Mouse (Mus musculus) common myeloid progenitor, adult 5-6 weeks (primary cell): ENCODE data around the gene Ccdc194. TPM values are rescaled to one million over a fixed set of nuclear protein-coding genes. Genes with fewer than 3 reads are reported as not detected.
A peak's percentile ranks its signal among the peaks of the same experiment; 100 is the strongest.

Experiments used
- ATAC-seq: replicated peaks from 2 replicates; pipeline ENCODE4 v1.8.0; 2016; ENCODE audit warnings: low read depth, mild to moderate bottlenecking, moderate TSS enrichment, inconsistent platforms; ENCODE audit not compliant: poor library complexity, severe bottlenecking
- total RNA-seq: library from RNA; stranded (forward); fragments of 200-1000, 187-1606 nt; gene quantifications from 2 replicates; pipeline ENCODE4 v1.2.3, GENCODE M21; 2017

The Ccdc194 gene
- total RNA-seq, 1 experiment from 2014 or later = not detected

- ATAC-seq = peak; percentile 70
These were observed 6.3 kb downstream of the Ccdc194 start for GRCm38 (mm10) chr8:71519037-71519825.

DNA sequence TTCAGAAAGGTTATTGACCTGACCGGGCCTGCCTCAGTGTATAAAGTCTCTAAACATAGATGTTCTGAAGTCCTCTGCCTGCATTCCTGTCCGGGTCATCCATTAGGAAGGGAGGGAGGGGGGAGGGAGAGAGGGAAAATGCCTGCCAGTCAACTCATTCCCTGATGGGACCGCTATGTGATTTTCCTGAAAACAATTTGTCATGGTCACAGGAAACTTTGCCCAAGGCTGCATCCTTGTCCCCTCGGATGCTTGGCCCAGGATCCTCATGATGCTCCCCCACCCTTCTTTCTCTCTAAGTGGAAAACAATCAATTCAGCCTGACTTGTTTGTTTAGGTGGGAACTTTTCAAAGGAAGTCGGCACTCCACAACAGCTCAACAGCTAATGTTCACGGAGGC lies 8.7 kb downstream of the Ccdc194 start:
- ATAC-seq = no peak

DNA sequence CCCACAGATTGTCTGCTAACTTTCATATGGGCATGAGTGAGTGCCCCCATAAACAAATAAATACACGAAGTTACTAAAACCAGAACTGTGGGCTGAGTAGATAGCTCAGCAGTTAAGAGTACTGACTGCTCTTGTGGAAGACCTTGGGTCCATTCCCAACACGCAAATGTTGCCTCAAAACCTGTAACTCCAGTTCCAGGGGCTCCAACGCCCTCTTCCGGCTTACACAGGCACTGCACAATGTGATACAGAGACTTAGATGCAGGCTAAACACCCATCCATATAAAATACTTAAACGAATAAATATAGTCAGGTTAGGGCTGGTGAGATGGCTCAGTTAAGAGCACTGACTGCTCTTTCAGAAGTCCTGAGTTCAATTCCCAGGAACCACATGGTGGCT lies 10.5 kb downstream of the Ccdc194 start:
- ATAC-seq = no peak

GRCm38 (mm10) chr8:71513018-71513754 lies 12.3 kb downstream of the Ccdc194 start:
- ATAC-seq = no peak

- peak; percentile 85 for ATAC-seq
These were observed 13.9 kb downstream of the Ccdc194 start, which contains the start of gene Plvap for GRCm38 (mm10) chr8:71511644-71512043. Gene Plvap (minus strand): TSS chr8:71511752.

DNA sequence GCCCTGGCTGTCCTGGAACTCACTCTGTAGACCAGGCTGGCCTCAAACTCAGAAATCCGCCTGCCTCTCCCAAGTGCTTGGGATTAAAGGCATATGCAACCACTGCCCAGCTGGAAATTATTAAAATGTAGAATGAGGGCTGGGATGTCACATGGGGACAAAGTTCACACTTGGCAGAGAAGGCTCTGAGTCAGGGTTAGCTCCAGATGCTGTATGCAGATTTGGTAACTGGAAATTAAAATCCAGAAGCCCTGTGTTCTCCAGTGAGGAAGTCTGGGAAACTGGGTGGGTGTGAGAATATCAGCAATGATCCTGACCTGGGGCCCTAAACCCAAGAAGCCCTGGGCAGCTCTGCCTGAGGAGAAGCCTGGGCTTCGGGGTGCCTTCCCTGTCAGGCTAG lies 16.2 kb downstream of the Ccdc194 start:
- ATAC-seq = no peak

DNA sequence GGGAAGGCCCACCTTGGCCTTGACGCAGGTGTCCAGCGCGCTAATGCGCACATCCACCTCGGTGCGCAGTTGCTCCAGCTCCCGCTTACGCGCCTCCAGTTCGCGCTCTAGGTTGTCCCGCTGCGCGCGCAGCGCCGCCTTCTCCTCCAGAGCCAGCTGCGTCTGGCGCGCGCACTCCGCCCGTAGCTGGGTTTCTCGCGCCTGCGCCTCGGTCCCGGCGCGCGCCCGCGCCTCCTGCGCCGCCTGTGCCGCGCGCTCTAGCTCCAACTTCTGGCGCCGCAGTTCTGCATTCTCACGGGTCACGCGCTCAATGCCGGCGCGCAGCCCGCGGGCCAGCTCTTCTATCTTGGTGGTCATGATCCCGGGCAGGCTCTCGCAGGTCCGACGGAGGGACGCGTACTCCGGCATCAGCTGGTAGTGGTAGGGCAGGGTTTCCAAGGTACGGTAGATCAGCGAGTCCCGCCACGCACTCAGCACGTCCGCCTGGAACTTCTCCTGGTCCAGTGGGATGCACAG lies 17.9 kb downstream of the Ccdc194 start:
- ATAC-seq = peak; percentile 51

DNA sequence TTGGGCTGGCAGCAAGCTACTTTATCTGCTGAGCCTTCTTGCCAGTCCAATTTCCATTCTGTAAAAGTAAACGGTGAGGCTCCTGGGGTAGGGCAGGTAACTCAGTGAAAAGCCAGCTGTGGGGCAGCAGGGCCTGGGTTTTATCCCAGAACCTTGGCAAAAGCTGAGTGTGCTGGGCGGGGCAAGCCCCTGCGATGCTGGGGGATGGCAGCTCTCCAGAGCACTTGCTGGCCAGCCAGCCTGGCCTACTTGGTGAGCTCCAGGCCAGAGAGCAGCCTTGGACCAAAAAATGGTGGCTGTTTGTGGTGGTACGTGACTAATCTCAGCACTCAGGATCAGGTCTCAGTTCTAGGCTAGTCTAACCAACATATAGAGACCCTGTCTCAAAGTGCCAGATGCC lies 19.5 kb downstream of the Ccdc194 start:
- no peak for ATAC-seq

GRCm38 (mm10) chr8:71505326-71505725 lies 20.2 kb downstream of the Ccdc194 start:
- ATAC-seq = no peak

DNA sequence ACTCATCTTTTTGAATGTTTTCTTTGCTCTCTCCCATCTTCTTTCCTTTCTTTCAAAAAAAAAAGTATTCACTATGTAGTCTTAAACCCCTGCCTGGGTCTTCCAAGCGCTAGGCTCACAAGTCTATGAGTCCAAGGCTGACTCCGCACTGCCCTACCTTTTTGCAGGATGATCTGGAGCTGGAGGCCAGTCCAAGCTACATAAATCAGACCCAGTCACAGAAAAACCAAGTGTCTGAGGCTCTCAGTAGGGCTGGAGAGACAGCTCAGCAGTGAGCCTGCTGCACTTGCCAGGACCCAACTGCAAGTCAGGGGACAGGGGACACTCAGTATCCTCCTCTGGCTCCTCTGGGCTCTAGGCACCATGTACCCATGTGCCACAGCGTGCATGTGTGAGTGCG lies 21.2 kb downstream of the Ccdc194 start:
- no peak for ATAC-seq

DNA sequence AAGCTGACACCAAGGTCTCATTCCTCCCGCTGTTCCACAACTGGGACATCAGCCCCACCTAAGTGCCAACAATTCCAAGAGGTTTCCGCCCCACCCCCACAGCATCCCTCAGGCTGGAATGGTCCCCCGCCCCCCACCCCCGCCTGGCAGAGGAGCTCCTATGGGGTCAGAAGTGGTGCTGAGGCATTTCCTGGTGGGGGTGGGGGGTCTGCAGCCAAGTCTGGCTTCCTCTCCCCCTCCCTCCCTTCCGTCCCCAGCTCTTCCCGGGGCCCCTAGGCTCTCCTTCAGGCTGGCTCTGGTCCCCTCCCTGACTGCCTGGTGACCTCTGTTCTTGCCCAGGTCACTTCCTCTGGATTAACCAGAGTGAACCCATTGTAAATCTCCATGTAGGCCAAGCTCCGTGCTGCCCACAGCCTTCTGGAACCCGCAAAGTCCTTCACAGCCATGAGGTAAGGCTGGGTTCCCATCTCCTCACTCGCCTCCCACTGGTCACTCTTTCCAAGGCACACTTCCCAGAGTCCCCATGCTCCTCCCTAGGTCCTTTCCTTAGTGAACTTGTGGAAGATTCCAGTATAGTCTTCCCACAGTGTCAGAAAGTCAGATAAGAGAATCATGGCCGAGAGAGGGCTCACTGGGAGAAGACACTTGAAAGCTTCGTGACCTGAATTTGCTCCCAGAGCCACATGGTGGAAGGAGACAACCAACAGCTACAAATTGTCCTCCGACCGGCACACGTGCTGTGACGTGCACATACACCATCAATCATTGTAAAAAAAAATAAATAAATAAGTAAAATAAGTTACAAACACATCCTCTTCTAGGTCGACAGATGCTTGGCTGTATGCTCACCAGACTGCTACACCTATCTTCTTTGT lies 26.5 kb downstream of the Ccdc194 start:
- no peak for ATAC-seq

DNA sequence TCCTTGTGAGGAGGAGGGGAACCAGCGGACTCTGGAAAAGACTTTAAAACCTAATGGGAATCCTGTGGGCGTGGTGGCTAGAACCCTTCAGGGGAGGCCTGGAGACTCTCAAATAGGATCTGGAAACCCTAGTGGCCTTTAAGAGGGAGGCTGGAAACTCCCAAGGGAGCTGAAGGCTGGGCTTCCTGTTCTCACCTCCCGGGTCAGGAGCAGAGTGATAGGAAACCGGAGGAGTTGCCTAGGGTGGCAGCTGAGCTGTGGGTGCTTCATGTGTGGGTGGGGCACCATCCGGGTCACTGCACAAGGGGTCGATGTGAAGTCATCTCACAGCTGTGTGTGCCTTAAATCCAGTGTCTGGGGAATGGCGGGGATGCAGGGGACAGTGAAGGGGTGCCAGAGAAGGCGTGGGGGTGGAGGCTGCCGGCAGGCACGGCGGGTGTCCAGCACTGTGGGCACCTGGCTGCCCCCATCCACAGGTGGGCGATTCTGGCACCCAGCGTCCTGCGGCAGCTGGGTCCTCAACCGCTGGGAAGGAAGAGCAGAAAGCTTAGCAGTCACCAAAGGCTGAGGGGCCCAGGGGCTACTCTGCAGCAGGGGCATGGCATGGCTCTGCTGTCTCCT lies 27.5 kb downstream of the Ccdc194 start:
- ATAC-seq = no peak

DNA sequence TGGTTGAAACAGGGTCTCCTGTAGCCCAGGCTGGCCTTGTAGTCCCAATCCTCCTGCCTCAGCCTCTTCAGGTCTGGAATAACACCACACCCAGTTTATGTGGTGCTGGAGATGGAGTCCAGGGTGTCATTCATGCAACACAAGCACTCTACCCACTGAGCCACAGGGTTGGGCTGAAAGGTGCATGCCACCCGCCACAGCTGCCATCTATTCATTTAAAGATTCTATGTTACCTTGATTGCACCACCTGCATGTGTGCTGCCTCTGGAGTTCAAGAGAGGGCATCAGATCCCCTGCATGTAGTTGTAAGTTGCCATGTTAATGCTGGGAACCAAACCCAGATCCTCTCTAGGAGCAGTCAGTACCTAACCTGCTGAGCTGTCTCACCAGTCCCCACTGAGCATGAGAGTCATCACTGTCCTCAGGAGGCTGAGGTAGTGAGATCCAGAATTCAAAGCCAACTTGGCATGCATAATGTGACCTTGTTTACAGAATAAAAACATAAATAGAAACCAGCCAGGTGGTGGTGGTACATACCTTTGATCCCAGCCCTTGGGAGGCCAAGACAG lies 28.4 kb downstream of the Ccdc194 start:
- no peak for ATAC-seq

GRCm38 (mm10) chr8:71496481-71496880 lies 29.0 kb downstream of the Ccdc194 start:
- no peak for ATAC-seq

GRCm38 (mm10) chr8:71495811-71496210 lies 29.7 kb downstream of the Ccdc194 start:
- no peak for ATAC-seq

DNA sequence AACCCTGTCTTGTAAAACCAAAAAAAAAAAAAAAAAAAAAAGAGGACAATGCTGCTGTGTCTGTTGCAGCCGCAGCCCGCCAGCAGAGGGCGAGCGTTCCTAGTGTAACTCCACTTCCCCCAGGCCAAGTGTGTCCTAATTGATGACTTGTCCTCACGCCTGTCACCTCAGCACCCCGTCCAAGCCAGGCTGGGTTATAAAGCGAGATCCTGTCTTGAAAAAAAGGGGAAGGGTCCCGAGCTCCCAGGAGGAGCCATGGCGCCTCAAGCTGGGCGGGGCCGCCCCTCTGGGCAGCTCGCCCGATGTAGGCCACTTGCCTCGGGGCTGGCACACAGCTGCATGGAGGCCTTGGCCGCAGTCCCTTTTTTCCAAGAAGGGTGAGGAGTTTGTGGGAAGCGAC lies 30.5 kb downstream of the Ccdc194 start:
- peak; percentile 98 for ATAC-seq

- ATAC-seq = peak; percentile 88
These were observed 37.1 kb downstream of the Ccdc194 start for GRCm38 (mm10) chr8:71488454-71488853.

DNA sequence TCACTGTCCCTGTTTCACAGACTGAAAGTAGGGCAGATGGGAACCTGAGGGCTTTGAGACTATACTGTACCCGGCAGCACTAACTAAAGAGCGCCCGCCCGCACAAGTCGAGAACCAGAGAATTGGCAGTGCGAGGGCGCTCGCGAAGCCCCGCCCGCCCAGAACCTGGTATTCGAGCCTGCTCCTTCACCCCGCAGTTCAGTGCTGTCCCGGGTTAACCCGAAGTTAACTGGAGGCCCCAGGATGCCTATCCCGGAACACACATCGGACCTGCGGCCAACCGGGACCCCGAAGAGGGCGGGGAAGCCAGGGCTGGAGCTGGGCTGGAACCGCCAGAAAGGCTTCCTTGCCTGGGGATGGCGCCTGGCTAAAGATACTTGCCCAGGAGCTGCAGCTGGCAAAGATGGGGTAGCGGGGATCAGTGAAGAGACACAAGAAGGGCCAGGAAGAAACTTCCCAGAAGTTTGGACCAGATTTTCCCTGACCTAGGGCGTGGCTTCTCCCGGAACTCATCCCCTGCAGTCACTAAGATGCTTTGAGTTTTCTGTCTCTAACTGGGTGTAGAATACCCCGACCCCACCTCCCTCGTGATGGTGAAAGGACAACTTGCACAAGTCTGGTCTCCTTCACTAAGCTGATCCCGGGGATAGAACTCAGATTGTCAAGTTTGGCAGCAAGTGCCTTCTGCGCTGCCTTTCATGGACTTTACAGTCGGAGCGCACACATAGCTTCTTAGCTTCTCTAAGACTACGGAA lies 37.6 kb downstream of the Ccdc194 start, which contains the start of gene Gtpbp3:
Gene Gtpbp3, plus strand, starts transcription at position 413 of the 755 bp plus-strand sequence.
- ATAC-seq = peak; percentile 41

DNA sequence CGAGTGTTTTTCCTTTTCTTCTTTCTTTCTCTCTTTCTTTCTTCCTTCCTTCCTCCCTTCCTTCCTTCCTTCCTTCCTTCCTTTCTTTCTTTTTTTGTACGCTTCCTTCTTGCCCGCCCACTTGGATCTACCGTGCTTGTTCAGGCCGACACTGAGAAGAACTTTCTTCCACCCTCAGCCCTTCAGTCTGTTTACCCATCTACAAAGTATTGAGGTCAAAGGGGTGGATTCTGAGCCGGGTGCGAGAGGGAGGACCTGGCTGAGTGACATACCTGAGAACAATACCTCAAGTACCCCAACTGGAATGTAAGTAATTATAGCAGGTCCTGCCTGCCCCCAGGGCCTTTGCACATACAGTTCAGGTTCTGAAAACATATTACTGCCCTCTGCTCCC lies 39.4 kb downstream of the Ccdc194 start:
- no peak for ATAC-seq
